Mouse (Mus musculus) layer of hippocampus, adult 11-12 months (tissue): ENCODE measurements around the gene Pold2.

ENCODE experiments used
- DNase-seq: peaks from one replicate; pipeline ENCODE4 v3.0.0; 2022; ENCODE audit warnings: low spot score

Pold2 gene

DNA sequence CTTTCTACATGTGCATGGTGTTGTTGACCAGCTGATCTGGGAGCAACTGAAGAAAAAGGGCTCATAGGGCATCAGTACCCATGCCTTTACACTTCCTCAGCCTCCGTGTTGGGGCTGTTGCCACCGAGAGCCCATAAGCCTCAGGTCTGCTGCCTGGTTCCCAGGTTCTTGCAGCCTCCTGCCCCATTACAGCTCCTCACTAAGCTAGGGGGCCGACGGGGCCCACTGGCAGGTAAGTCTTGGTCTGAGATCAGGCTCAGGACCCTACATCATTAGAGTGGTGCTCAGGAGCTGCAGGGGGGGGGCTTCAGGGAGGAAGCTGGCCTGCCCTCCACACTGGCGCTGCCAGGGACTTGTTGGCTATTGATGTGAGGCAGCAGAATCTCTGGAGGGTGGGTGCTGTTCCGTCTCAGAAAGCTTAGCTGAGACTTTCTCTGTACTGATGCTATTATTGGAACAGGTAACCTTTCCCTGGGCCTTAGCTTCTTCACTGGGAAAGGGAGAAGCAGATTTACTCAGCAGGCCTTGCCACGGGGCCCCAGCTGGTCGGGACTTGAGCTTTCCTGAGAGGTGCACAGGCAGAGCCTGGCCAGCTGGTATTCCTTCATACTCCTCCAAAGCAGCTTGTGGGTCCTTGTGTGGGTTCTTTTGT, 21.5 kb downstream of the Pold2 start:
- no peak for DNase-seq

- peak; percentile 79 for DNase-seq
Observed at GRCm38 (mm10) chr11:5855902-5856301, 22.2 kb downstream of the Pold2 start.

- DNase-seq, result no peak
Observed at GRCm38 (mm10) chr11:5855481-5855880, 22.6 kb downstream of the Pold2 start.

DNA sequence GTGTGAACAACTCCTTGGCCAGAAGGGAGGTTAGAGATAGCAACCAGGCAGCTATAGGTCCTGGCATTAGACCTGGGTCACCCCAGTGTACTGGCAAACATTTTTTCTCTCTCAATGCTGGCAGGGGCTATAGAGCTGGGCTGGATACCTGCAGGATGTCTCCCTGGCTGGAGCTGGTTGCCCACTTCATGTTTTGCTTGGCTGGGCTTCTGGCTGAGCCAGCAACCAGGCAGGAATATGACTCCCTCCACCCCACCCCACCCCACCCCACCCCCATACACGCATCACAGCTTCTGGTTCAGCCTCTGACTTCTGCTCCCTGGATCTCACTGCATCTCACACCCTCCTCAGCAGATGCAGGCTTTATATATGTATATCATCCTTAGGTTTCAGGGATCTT, 25.8 kb downstream of the Pold2 start:
- DNase-seq, result no peak

DNA sequence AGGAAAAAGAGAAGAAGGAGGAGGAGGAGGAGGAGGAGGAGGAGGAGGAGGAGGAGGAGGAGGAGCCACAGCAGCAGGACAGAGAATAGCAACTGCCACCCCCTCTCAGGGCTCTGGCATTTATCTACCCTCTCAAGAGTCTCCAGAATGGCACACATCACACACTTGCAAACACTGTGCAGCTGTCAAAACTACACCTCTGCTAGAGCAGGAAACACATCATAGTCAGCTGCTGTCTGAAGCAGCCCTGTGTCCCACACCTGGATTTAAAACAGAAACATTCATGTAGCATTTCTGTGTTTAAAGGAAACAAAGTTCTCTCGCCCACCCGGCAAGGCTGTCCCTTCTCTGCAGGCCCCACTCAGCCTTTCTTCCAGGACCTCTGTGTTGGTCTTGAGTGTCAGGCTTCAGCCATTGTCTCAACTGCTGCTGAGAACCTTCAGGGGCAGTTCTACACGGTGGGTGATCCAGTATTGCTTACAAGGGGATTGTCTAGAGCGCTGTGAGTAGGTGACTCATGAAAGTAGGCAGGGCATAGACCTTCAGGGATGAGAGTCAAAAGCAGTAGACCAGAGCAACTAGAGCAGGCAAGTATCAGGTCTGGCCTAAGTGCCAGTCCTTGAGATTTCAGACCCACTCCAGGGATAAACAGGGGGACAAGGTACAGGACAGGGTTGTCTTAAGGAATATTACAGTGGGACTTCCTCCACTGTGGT, 26.9 kb downstream of the Pold2 start:
- DNase-seq, result no peak

- DNase-seq, result no peak
Observed at GRCm38 (mm10) chr11:5850452-5850851, 27.6 kb downstream of the Pold2 start.

- DNase-seq, result no peak
Observed at GRCm38 (mm10) chr11:5849316-5849715, 28.8 kb downstream of the Pold2 start.

DNA sequence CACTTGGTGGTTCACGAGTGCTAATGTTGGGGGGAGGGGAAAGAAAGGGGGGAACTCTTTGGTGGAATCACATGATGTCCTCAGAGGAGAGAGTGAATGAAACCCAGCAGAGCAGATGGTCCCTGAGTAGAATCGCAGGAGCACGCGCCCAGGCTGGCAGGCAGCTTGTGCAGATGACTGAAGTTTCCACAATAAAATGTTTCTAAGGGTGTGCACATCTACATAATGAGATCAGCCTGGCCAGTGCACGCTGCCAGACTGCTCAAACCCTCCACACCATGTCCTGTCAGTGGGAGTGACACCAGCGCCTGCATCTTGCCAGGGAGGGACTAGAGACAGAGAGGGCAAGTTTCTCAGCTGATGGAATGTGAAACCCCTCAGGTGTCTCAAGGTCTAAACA, 29.4 kb downstream of the Pold2 start:
- peak; percentile 80 for DNase-seq

DNA sequence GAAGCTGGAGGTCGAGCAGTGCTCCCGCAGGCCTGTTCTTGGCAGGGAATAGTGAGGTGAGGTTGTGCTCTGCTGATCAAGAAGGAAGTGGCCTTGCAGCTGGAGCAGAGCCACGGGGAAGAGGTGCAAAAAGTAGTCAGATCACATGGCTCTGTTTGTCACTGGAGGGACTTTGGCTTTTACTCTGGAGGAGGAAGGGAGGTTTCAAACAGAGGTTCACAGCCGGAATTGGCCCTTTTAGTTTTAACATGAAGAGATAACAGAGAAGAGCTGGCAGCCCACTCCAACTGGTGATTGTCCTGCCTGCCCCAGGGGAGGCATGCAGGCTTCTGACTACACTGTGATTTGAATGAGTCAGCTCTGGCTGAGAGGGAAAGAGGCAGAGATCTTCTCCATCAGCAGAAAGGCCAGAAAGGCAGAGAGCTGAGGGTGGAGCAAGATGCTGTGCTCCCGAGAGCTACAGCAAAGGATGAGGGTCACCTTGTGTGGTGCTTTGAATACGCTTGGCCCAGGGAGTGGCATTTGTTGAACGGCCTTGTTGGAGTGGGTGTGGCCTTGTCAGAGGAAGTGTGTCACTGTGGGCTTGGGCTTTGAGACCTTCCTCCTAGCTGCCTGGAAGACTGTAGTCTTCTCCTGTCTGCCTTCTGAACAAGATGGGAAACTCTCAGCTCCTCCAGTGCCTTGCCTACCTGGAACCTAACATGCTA, 31.3 kb downstream of the Pold2 start:
- DNase-seq, result no peak

- no peak for DNase-seq
Observed at GRCm38 (mm10) chr11:5843131-5843530, 35.0 kb downstream of the Pold2 start.

- no peak for DNase-seq
Observed at GRCm38 (mm10) chr11:5841751-5842150, 36.3 kb downstream of the Pold2 start.

GRCm38 (mm10) chr11:5840346-5840745, 37.7 kb downstream of the Pold2 start:
- no peak for DNase-seq

GRCm38 (mm10) chr11:5837251-5838246, 40.5 kb downstream of the Pold2 start, which contains the start of gene Polm:
Gene Polm, minus strand, starts transcription at chr11:5838016.
- peak; percentile 90 for DNase-seq

- no peak for DNase-seq
Observed at GRCm38 (mm10) chr11:5836126-5836525, 42.0 kb downstream of the Pold2 start.

- no peak for DNase-seq
Observed at GRCm38 (mm10) chr11:5835057-5835456, 43.0 kb downstream of the Pold2 start.

DNA sequence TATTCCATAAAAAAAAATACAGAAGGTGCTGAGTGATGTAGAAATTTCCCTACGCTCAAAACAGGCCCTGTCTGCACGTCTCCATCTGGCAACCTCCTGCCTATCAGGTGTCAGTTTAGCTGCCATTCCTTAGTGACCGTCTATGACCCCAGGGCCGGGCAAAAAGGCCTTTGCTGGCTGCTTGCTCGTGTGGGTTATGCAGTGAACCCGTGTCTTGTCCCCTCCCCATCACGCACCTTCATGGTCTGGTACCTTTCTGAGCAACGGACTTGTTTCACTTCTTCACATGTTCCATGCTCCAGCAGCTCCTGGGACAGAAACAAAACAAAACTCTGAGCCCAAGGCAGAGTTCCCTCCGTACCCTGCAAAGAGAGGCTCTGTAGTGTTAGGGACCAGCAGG, 43.6 kb downstream of the Pold2 start:
- no peak for DNase-seq

- DNase-seq, result no peak
Observed at GRCm38 (mm10) chr11:5829327-5829726, 48.8 kb downstream of the Pold2 start.

- no peak for DNase-seq
Observed at GRCm38 (mm10) chr11:5828509-5829191, 49.4 kb downstream of the Pold2 start.

- no peak for DNase-seq
Observed at GRCm38 (mm10) chr11:5827931-5828330, 50.2 kb downstream of the Pold2 start.

- DNase-seq, result no peak
Observed at GRCm38 (mm10) chr11:5825432-5825831, 52.7 kb downstream of the Pold2 start.
